Mouse (Mus musculus) limb, embryonic 14.5 days (tissue): Measurements from ENCODE around the gene Tex35. TPM values are rescaled to one million over a fixed set of nuclear protein-coding genes. Genes with fewer than 3 reads are reported as not detected.

ENCODE experiments used
- ATAC-seq: fragments of 200-750 bp; cut with Nextera tagmentation; 2 replicates; pipeline ENCODE4 v1.8.0; 2017; ENCODE audit warnings: low read depth, moderate number of reproducible peaks, moderate TSS enrichment; ENCODE audit not compliant: low FRiP score
- DNase-seq: peaks from one replicate; pipeline ENCODE4 v3.0.0-alpha.2; 2015; ENCODE audit warnings: low spot score
- H3K27ac ChIP-seq: fragments of 300-500 bp; sonication (generic); replicated peaks from 2 replicates; pipeline ENCODE4 v1.5.1; 2014; ENCODE audit warnings: low read depth, mild to moderate bottlenecking, low read length, moderate library complexity, mixed read lengths
- H3K27me3 ChIP-seq: fragments of 300-500 bp; sonication (generic); 2 replicates; pipeline ENCODE4 v1.6.1; 2014; ENCODE audit warnings: low read length, mixed read lengths; ENCODE audit not compliant: control insufficient read depth, insufficient read depth
- H3K36me3 ChIP-seq: fragments of 300-500 bp; sonication (generic); 2 replicates; pipeline ENCODE4 v1.6.1; 2014; ENCODE audit warnings: mild to moderate bottlenecking, low read length, moderate library complexity, mixed read lengths; ENCODE audit not compliant: control insufficient read depth, insufficient read depth
- H3K4me1 ChIP-seq: fragments of 300-500 bp; sonication (generic); 2 replicates; pipeline ENCODE4 v1.6.1; 2014; ENCODE audit warnings: antibody characterized with exemption, low read length, mixed read lengths; ENCODE audit not compliant: control insufficient read depth, insufficient read depth
- H3K4me2 ChIP-seq: fragments of 300-500 bp; sonication (generic); replicated peaks from 2 replicates; pipeline ENCODE4 v1.6.1; 2014; ENCODE audit warnings: low read depth, mild to moderate bottlenecking, low read length, moderate library complexity; ENCODE audit not compliant: severe bottlenecking
- H3K4me3 ChIP-seq: fragments of 300-500 bp; sonication (generic); replicated peaks from 2 replicates; pipeline ENCODE4 v1.5.1; 2014; ENCODE audit warnings: low read length
- H3K9ac ChIP-seq: fragments of 300-500 bp; sonication (generic); 2 replicates; pipeline ENCODE4 v1.6.1; 2014; ENCODE audit warnings: mild to moderate bottlenecking, low read depth, low read length, moderate library complexity; ENCODE audit not compliant: severe bottlenecking
- H3K9me3 ChIP-seq: fragments of 300-500 bp; sonication (generic); 2 replicates; pipeline ENCODE4 v1.6.1; 2016; ENCODE audit warnings: low read length; ENCODE audit not compliant: control insufficient read depth
- POLR2A ChIP-seq: fragments of 200-500 bp; IDR thresholded peaks from 2 replicates; pipeline ENCODE4 v1.8.0; 2012; ENCODE audit warnings: inconsistent platforms, mild to moderate bottlenecking, moderate library complexity, borderline replicate concordance; ENCODE audit not compliant: insufficient read depth, insufficient read length; ENCODE audit errors: extremely low read depth
- WGBS: fragments of 180-500 bp; shearing (Covaris S2); extraction: QIAGEN DNeasy Blood & Tissue Kit; methylation state at CpG from one replicate; pipeline ENCODE4 v1.1.7; 2014; 5-methylcytosine and 5-hydroxymethylcytosine counted together
- polyA plus RNA-seq, 2 experiments: library from polyadenylated mRNA; depleted of rRNA in 1 of 2; stranded (reverse) in 1 of 2; unstranded in 1 of 2; fragments of >200 nt; fragmentation: Nextera tagmentation in 1 of 2; extraction: Ambion mirVana in 1 of 2; gene quantifications; 2 replicates each; pipeline versions ENCODE4 v1.2.1 to v1.2.3; 2012 to 2014

Tex35 gene
- polyA plus RNA-seq, 2 experiments: not detected

- no peak for DNase-seq
- no peak for ATAC-seq
- Histone ChIP-seq H3K27ac (no peak overlapping the region), H3K36me3 (no peaks in the 10 kb centered on the region), H3K9me3 (no peaks in the 10 kb centered on the region), H3K4me2 (no peak overlapping the region), H3K9ac (no peak overlapping the region), H3K4me1 (no peaks in the 10 kb centered on the region), H3K4me3 (no peak overlapping the region), H3K27me3 (no peaks in the 10 kb centered on the region)
- no peak for TF ChIP-seq POLR2A
- WGBS: 86% methylated on average over 10 of the region's 10 CpGs
Observed at GRCm38 (mm10) chr1:157061800-157062444, 46.6 kb downstream of the Tex35 start.

- no peak overlapping the region for H3K4me2 ChIP-seq
- DNase-seq (no peak), ATAC-seq (no peak)
- no peak for TF ChIP-seq POLR2A
- no peaks in the 10 kb centered on the region for H3K27me3 ChIP-seq
- H3K4me1 ChIP-seq: no peaks in the 10 kb centered on the region
- no peaks in the 10 kb centered on the region for H3K9me3 ChIP-seq
- no peak overlapping the region for H3K9ac ChIP-seq
- WGBS: 76% methylated on average over 3 of the region's 3 CpGs
- no peak overlapping the region for H3K27ac ChIP-seq
- no peak overlapping the region for H3K4me3 ChIP-seq
- H3K36me3 ChIP-seq: no peaks in the 10 kb centered on the region
Observed at GRCm38 (mm10) chr1:157061170-157061569, 47.3 kb downstream of the Tex35 start.

- no peak overlapping the region for H3K4me2 ChIP-seq
- WGBS: 91% methylated on average over 12 of the region's 12 CpGs
Observed at GRCm38 (mm10) chr1:157060441-157061135, 47.9 kb downstream of the Tex35 start.

GRCm38 (mm10) chr1:157055901-157056300 lies 52.6 kb downstream of the Tex35 start:
- H3K9ac ChIP-seq: no peak overlapping the region
- no peaks in the 10 kb centered on the region for H3K27me3 ChIP-seq
- H3K9me3 ChIP-seq: no peaks in the 10 kb centered on the region
- no peak overlapping the region for H3K4me2 ChIP-seq
- no peak overlapping the region for H3K4me3 ChIP-seq
- ATAC-seq (no peak), DNase-seq (no peak)
- no peaks in the 10 kb centered on the region for H3K36me3 ChIP-seq
- H3K27ac ChIP-seq: no peak overlapping the region
- H3K4me1 ChIP-seq: 0 out of 2 replicates have a peak, but pooled peaks cover 5% of the 10 kb centered on the region
- WGBS: 66% methylated on average over 6 of the region's 6 CpGs
- TF ChIP-seq POLR2A: no peak

More at GRCm38 (mm10) chr1:157060441-157061135, 47.9 kb downstream of the Tex35 start:
- no peak overlapping the region for H3K9ac ChIP-seq
- H3K27ac ChIP-seq: no peak overlapping the region
- TF ChIP-seq POLR2A: no peak
- DNase-seq: no peak
- no peaks in the 10 kb centered on the region for H3K9me3 ChIP-seq
- ATAC-seq: no peak
- H3K36me3 ChIP-seq: no peaks in the 10 kb centered on the region
- no peaks in the 10 kb centered on the region for H3K27me3 ChIP-seq
- no peaks in the 10 kb centered on the region for H3K4me1 ChIP-seq
- H3K4me3 ChIP-seq: no peak overlapping the region

- no peak overlapping the region for H3K27ac ChIP-seq
- TF ChIP-seq POLR2A: no peak
- H3K27me3 ChIP-seq: no peaks in the 10 kb centered on the region
- DNase-seq (no peak), ATAC-seq (no peak)
- whole genome bisulfite sequencing: 58% methylated on average over 11 of the region's 11 CpGs
- no peaks in the 10 kb centered on the region for H3K36me3 ChIP-seq
- H3K4me1 ChIP-seq: 0 out of 2 replicates have a peak, but pooled peaks cover 5% of the 10 kb centered on the region
- no peak overlapping the region for H3K9ac ChIP-seq
- no peak overlapping the region for H3K4me2 ChIP-seq
- H3K4me3 ChIP-seq: no peak overlapping the region
- H3K9me3 ChIP-seq: no peaks in the 10 kb centered on the region
Observed at GRCm38 (mm10) chr1:157055288-157055831, 53.1 kb downstream of the Tex35 start.
